Mouse (Mus musculus): ENCODE results near the gene Fnbp1l.

The Fnbp1l gene

DNA sequence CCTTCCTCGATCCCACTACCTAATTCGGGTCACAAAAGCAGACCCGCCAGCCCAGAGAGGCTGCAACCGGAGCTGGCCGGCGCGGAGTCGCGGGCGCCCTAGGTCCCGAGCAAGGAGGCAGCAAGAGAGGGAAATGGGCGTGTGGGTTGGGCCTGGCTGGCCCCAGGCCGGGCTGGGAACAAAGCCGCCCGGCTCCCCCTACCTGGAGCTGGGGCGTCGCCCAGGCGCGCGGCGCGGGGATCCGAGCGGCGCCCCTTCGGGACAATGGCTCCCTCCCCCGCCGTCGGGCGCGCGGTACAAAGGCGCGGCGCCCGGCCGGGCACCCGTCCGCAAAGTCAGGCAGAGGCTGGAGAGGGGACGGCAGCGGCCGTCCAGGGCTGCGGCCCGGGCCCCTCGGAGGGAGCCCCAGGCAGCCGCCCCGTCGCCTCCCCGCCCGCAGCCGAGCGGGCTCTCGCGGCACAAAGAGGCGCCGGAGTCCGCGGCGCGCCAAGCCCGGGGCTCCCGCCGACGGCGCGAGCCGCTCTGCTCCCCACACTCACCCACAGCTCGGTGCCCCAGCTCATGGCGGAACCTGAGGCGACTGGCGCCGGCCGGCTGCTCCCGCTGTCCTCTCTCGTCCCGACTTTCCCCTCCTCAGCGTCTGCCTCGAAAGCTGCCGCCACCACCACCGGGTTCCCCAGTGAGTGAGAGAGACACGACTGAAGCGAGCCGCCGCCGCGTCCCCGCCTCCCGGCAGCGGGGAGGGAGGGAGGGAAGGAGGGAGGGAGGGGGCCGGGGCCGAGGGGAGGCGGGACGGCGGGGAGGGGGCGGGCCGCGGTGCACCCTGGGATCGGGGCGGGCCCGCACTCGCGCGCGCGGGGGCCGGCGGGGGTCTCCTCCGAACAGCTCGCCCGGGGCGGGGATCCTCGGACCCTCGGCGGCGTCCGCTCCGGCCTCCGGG, at the start of gene Fnbp1l:
TSS of gene Fnbp1l (minus strand) at position 725 of the 940 bp plus-strand sequence.
- peak; percentile 59 for DNase-seq (ENCODE audit: low spot score)

DNA sequence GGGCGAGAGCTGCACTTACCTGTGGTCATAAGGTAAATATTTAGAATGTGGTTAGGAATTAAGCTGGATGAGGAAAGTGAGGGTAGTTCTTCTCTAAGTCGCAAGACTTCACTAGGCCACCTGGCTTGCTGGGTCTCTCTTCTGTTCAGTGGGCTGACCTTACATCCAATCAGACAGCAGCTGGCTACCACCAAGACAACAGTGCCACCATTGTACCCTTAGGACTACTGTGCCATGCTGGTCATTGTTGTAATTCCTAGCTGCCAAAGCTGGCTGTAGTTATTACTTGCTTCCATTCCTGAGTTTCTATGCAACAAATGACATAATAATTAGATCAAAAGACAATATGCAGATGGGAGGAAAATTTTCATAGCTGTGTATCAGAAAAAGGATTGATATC, 41.3 kb upstream of the Fnbp1l start:
- DNase-seq (ENCODE audit: low spot score) = no peak

DNA sequence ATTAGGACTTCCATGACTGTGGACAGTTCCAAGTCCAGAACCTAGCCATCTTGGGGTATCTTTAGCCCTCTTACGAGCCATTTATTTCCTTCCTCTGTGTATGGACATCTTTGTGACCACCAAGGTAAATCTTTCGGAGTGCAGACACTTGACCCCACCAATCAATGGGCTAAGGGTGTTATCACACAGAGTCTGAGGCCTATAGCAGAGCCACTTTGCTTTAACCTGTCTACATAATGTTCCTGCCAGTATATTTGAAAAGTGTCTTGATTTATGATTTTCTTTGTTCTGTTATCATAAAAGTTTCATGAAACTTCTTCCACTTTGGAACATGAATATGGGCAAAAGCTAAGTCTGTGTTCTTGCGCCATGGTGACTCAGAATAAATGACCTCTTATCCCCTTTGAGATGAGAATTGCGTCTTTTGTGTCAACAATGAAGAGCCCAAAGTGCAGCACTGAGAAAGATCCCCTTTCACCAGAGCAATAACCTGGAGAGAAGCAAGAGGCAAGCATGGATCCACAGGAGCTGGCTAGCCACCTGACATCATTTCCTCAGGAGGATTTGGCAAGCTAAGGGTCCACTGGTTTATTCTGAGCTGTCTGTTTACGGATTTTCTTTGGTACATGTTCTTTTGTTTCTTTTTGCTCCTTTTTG, 39.9 kb upstream of the Fnbp1l start:
- no peak for DNase-seq (ENCODE audit: low spot score)

DNA sequence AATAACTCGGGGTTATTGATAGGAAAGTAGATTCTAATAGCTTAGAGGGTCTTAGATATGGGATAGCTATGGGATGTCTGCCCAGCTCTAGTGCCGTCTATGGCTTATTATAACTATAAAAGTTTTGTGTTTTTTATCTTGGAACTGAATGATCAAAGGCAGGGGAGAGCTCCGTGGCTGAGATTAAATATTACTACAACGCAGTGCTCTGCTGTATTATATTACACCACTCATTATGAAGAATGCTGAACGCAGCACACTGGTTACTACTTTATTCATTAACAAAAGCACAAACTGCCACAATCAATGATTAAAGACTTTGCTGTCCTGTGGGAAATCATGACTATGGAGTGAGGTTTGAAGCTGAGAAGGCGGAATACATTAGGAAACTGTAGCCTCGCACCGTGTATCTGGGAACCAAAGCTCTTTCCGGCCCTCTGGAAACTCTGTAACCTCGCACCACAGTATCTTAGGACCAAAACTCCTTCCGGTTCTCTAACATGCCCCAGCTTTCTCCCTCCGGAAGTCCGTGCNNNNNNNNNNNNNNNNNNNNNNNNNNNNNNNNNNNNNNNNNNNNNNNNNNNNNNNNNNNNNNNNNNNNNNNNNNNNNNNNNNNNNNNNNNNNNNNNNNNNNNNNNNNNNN, 27.8 kb upstream of the Fnbp1l start:
- DNase-seq (ENCODE audit: low spot score) = no peak

DNA sequence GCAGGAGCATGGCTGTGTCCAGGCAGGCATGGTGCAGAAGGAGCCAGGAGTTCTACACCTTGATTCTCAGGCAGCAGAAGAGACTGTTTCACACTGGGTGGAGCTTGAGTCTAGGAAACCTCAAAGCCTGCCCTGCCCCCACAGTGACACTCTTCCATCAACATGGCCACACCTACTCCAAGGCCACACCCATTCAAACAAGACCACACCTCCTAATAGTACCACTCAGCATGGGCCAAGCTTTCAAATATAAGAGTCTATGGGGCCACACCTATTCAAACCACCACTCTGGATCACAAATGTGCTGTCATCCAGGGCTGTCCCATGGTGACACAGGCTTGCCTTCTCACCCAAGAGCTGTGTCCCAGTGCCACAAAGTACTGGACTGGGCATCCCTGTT, 20.8 kb upstream of the Fnbp1l start:
- DNase-seq (ENCODE audit: low spot score) = no peak

DNA sequence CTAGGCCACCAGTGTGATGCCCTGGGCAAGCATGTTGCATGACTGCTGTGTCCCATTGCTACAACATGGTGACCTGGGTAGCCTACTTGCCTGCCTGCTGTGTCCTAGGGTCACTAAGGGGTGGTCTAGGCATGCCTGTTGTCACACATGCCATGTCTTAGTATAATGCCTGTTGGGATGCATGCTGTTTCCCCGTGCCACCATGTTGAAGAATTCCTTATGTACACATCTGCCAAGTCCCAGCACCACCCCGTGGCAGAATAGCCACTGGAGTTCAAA, 19.6 kb upstream of the Fnbp1l start:
- DNase-seq (ENCODE audit: low spot score) = no peak

DNA sequence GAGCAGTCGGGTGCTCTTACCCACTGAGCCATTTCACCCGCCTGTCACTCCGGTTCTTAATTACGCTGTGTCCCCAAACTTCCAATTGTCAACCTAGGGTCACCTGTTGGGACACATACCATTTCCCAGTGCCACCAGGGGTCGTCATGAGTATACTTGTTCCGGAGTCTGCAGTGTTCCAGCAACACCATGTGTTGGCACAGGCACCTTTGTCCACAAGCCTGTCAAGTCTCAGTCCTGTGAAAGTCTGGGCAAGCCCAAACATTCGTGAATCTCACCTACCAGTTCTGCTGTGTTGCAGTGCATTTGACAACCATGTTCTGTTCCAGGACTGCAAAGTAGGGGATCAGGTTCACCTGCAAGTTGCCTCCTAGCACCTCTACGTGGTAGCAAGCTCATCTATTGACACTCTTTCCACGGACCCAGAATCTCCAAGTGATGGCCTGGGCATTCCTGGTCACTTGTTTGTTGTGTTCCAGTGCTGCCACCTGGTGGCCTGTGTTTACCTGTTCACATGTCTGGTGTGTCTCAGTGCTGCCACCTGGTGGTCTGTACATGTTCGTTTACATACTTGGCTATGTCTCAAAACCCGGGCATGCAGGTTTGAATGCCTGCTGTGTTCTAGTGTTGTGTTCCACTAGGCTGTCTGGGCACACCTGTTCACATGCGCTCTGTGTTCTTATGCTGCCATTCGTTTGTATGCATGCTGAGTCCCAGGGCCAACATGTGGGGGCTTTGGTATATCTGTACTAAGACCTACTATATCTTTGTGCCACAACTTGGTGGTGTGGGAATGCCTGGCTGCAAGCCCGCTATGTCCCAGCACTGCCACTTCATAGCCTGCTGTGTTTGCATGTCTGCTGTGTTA, 19.0 kb upstream of the Fnbp1l start:
- peak; percentile 74 for DNase-seq (ENCODE audit: low spot score)

DNA sequence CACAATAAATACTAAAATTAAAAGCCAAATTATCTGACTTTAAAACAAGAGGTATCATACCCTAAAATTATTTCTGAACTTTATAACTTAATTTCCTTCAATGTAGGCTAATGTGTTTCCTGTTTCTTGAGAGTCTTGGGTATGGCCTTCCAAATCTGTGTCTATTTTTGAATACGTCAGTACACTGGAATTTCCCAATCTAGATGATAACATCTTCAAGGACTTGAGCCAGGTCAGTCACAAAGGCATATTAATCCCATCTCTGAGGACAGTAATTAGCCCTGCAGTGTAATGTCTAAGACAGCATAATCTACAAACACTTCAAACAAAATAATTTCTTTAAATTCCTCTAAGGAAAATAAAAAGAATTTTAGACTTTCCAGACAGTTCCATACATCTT, 17.8 kb upstream of the Fnbp1l start:
- DNase-seq (ENCODE audit: low spot score) = no peak

DNA sequence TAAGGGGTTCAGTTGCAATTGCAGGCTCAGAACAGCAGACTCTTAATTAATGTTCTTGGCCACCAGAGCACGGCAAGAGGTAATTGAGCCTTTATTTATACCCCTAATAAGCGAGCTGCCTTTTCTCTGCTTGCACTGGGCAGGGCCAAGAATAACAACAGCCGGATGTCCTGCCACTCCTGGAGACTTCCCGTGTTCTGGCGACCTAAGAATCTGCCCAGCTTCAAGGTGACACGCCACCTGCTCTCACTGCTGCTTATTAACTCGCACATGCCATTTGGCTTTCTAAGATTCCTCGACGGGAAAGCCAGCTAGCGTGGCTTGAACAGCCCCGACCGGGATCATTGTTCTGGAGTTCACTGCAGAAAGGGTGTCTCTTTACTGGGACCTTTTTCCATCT, 15.7 kb upstream of the Fnbp1l start:
- no peak for DNase-seq (ENCODE audit: low spot score)

DNA sequence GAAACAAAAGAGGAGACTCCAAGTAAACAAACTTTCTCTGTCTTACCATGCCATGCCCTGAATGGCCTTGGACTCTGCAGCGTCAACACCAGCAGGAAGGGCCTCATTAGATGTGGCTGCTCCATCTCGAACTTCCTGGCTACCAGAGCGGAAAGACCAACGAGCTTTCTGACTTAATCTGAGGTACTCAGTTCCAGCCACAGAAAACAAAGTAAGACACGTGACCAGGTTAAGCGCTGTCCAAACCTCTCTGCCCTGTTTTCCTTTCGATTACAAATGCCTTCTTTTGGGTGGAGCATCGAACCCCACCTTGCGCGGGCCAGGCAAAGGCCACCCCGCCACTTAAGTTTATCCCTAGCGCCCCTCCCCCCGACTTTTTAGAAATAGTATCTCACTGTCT, 10.1 kb upstream of the Fnbp1l start:
- DNase-seq (ENCODE audit: low spot score) = no peak

DNA sequence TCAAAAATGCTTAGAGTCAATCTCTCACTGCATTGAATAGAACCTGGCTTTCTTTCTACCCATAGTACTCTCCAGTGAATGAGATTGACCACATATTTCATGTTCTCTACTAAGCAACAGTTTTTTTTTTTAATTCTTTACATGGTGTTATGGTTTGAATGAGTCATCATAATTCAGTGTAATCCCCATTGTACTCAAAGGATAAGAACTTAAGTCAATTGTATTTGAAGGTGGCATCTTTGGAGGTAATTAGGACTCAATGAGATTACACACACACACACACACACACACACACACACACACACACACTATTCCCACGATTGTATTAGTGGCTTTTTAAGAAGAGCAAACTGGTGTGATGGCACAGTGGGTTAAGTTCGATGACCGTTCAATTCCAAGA, 9.4 kb upstream of the Fnbp1l start:
- no peak for DNase-seq (ENCODE audit: low spot score)

DNA sequence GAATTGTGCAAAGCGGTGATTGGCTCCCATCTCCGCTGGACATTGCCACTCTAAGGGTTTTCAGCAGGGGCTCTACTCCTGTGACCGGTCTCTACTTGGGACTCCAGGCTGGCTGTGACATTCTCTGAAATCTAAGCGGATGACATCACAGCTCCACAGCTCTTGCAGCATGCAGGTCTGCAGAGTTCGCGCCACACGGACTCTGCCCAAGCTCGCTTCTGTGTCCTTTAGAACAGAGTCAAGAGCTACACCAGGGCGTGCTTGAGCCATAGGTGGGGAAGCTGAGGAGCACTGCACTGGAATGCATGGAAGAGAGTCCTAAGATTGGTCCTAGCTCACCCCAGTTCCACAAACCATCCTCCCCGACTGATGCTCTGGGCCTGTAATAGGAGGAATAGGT, 9.0 kb upstream of the Fnbp1l start:
- no peak for DNase-seq (ENCODE audit: low spot score)

DNA sequence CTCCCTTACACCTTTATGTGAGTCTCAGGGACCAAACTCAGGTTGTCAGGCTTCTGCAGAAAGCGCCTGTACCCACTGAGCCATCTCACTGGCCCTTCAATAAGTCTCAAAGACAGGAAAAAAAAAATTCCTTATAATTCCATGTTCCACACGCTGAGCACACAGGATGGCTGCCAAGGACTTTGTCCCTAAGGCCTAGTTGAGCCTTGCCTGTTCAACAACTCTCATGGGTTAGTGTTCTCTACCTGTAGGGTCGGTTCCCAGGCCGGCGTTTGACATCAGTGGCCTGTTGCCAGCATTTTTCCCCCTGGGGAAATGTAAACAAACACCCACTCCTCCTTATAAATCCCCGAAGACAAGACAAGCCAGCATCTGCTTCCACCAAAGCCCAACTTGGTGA, 8.3 kb upstream of the Fnbp1l start:
- no peak for DNase-seq (ENCODE audit: low spot score)

DNA sequence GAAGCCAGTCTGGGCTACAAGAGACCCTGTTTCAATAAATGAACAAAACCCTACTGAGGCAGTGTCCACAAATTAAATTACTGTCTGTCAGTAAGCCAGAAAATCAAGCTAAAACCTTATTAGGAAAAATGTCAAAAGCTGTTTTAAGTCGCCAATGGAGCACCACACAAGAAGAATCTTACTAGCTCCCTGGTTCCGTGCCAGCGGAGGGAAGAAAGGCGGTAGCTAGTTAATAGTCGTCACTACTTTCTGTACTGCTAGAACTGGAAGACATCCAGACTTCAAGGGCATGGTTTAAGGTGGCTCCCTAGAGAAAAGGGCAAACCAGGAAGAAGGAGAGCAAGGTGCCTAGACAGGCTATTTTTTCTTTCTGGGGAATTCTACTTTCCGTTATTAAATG, 5.1 kb upstream of the Fnbp1l start:
- DNase-seq (ENCODE audit: low spot score) = no peak

DNA sequence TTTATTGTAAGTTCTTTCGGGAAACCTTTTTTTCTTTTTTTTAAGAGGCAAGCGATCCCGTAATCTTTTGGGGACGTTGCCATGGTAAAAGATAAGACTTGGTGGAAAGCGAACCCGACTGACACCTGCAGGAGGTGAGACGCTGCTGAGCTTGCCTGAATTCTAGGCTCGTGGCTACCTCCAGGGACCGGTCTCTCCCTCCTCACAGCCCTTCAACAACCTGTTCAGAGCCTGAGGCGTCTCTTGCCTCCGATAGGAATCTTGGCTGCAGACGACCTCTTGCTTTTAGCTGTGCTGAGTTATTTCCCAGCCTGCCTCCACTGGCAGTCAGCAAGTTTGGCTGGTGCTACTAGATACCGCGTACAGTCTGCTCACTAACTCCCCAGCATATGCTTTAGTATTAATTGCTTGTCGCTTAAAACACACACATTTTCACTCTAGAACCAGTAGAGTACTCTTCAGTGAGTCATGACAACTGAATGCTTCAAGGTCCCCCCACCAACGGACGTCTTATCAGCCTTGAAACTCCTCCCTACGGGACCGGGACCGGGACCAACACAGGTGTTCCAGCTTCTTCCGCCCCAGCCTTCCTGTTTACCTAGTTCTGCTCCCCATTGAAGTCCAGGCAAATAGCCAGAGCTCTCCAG, 893 bp upstream of the Fnbp1l start:
- DNase-seq (ENCODE audit: low spot score) = no peak

DNA sequence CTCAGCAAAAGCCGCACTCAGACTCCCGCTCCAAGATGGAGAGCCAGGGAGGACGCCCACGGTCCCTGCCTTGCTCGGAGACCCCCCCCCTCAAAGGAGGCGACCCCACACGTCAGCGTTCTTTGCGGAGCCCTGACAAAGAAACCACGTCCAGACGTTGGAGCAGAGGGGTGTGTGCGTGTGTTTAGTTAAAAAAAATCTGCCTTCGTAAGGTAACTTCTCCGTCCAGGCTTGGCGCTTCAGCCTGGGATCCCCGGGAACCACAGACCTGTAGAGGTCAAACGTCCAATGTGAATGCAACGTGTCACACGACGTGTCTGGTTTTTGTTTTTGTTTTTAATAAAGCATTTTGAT, 393 bp upstream of the Fnbp1l start:
- no peak for DNase-seq (ENCODE audit: low spot score)

DNA sequence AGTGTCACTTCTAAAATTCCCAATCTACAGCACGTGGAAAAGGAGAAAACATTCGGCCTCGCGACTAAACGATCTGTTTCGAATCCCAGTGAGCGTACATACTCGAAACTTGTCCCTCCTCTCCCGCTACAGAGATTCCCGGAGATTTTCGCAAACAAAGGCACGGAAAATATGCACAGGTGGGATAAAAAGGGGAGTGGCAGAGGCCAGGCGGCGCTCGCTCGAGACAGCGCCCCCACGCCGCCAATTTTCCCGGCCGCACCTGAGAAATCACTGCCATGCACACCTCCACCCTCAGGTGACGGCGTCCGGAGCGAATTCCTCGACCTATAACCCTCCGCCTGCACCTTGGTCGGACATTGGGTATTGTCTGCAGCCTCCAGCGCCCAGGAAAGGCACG, 1.1 kb downstream of the Fnbp1l start:
- DNase-seq (ENCODE audit: low spot score) = no peak

DNA sequence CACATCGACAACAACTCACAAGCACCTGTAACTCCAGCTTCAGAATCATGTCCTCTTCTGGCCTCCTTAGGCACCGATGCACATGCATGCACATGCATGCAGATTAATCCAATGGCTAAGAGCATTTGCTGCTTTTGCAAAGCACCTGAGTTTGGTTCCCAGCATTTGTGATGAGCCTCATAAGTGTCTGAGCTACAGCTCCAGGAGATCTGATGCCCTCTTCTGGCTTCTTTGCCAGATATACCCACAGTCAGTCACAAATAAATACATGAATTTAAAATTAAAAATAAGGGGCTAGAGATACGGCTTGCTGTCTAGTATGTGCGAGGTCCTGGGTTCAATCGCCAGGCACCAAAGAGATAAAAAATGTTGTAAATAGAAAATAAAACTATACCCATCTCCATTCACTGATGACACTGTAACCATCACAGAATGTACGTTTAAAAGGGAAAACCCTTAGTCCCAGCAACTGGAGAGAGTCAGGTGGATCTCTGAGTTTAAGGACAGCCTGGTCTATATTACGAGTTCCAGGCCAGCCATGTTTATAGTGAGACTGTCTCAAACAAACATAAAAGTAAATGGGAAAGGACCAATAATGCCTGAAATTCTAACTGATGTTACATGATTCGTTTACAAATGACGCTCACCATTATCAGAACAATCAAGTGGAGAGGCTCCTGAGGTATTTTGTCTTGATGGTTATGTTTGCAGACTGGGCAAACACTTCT, 1.7 kb downstream of the Fnbp1l start:
- no peak for DNase-seq (ENCODE audit: low spot score)

DNA sequence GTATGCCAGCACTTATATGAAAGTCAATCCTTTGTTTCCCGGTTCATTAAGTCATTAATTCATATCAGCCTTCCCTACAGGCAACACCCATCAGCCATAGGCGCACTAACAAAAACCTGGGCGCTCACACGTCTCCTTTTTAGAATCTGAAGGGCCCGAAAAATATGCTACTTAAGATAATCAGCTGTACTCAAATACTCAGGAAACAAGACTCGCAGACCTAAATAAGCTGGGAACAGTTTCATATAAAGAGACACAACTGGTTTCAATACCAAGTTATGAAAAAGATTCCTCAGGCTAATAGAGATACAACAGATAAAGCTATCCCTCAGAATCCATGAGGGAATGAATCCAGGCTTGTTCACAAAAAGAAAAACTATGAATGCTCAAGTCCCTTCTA, 7.0 kb downstream of the Fnbp1l start:
- no peak for DNase-seq (ENCODE audit: low spot score)

DNA sequence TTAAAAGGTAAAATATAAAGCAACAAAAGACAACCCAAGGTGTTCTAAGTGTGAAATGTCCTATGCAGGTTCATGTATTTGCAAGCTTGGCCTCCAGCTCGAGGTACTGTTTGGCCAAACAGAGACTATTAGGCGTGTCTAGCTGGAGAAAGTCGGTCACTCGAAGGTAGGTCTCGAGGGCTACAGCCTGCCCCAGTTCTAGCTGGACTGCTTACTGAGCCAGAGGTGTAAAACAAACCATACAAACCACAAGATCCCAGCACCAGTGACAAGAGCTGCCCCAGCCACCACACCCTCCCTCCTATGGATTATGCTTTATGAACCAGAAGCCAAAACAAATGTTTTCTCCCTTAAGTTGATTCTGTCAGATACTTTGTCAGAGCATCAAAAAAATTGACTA, 7.8 kb downstream of the Fnbp1l start:
- no peak for DNase-seq (ENCODE audit: low spot score)

DNA sequence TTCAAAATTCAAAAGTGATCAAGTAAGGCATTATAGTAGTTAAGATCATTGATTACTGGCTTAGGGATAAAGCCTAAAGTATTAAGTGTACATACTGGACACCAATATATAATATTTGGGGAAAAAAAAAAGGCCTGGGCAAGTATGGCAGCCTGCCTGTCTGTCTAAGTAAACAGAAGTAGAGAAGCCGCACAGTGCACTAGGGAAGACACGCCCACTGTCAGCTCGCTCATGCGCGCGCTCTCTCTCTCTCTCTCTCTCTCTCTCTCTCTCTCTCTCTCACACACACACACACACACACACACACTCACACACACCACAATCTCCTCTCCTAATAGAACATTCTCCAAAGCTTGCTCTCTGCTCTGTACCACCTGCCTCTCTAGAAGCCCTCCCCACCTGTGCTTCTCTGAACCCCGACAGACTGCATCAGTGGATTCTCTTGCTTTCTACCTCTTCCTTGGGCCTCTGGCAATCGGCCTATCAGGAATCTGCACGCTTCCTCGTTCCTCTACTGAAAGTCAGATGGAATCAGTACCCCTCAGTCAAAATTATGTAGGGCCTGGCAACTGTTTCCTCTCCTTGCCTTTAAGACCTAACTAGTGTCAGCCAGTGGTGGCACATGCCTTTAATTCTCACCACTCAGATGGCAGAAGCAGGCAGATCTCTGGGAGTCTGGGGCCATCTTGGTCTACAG, 13.3 kb downstream of the Fnbp1l start:
- no peak for DNase-seq (ENCODE audit: low spot score)

Measured in urinary bladder, postnatal 10 days (tissue).